Mouse (Mus musculus): ENCODE data around the gene Obp2b.

GRCm38 (mm10) chr2:25779076-25779475 lies 42.3 kb downstream of the Obp2b start:
- TF ChIP-seq POLR2A (IDR thresholded peaks at IDR 0.05; ENCODE audit: control insufficient read depth, extremely low read depth, insufficient read depth, low read length, poor library complexity) (no peak), CTCF (IDR thresholded peaks at IDR 0.05; ENCODE audit: borderline replicate concordance, control insufficient read depth, extremely low read depth, insufficient read depth, low read length, poor library complexity) (no peak)

All from thymus, adult 2 months (tissue).